Mouse (Mus musculus) heart, postnatal 0 days (tissue): Measurements from ENCODE around the gene Frs3.

Experiments
- CTCF ChIP-seq: IDR thresholded peaks from 2 replicates; pipeline ENCODE4 v1.5.1; 2016; ENCODE audit warnings: antibody characterized with exemption, control low read depth, low read depth
- EP300 ChIP-seq: IDR thresholded peaks from 2 replicates; pipeline ENCODE4 v1.6.1; 2016; ENCODE audit warnings: antibody characterized with exemption, low read depth

GRCm38 (mm10) chr17:47694503-47695336 is 5.9 kb downstream of the Frs3 start, which contains the start of gene Prickle4:
- peak; percentile 83 for TF ChIP-seq CTCF
- no peak for TF ChIP-seq EP300
